Mouse (Mus musculus) megakaryocyte, embryonic 14.5 days (primary cell): ENCODE measurements around the gene Rps27l.

Experiments
- FLI1 ChIP-seq: IDR thresholded peaks from 2 replicates; pipeline ENCODE4 v1.6.1; 2012; ENCODE audit warnings: low read length, inconsistent platforms, mixed read lengths
- GATA1 ChIP-seq: IDR thresholded peaks from 3 replicates; pipeline ENCODE4 v1.6.1; 2012; ENCODE audit warnings: mixed read lengths, low read length, inconsistent platforms, borderline replicate concordance

DNA sequence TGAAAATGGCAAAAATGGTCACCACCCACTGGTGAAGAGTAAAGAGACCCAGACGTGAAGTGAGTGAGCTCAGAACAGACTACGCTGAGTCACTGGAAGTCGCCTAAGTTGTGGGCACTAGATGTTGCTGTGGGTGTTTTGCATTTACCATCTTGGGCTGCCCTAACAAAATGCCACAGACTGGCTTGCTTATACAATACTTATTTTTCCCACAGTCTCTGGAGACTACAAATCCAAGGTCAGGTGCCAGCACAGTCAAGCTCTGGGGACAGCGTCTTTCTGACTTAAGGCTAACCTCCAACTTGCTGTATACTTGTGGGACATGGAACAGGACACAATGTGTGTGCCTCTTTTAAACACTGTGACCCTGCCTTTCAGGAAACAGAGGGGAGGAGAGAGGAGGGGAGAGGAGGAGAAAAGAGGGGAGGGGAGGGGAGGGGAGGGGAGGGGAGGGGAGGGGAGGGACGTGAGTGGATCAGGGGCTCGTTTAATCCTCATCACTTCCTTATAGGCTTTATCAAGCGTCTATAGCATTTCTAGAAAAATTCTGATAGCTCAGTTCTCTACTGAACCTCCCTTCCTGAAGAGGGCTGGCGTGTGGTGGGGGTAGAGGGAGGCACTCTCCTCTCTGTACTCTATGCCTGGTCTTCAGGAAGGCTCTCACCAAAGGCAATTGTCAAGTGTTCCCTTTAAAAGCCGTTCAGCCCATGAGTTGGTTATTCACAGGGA is 45.3 kb downstream of the Rps27l start:
- TF ChIP-seq GATA1 (no peak), FLI1 (no peak)
